Mouse (Mus musculus) kidney, embryonic 15.5 days (tissue): ENCODE measurements around the gene Zfp687. TPM values are rescaled to one million over a fixed set of nuclear protein-coding genes. Genes with fewer than 3 reads are reported as not detected.

Experiments used
- microRNA-seq: library from miRNA; unstranded; fragments of <30 nt; microRNA quantifications from one replicate; pipeline ENCODE4, GENCODE M21; 2016
- polyA plus RNA-seq: library from polyadenylated mRNA; unstranded; fragments of >200 nt; fragmentation: Nextera tagmentation; extraction: Ambion mirVana; gene quantifications from 2 replicates; pipeline ENCODE4 v1.2.1, GENCODE M21; 2015

Gene Zfp687
- polyA plus RNA-seq, 1 experiment from 2014 or later = 32.4 TPM

Small RNA genes within 50 kb of the gene (microRNA-seq; reads per million reads assigned to microRNA genes)
- gene Mir7013 = not detected

Other genes with a start within 250 kb of the Zfp687 start
- gene Cgn, start 229.0 kb downstream of the Zfp687 start, polyA plus RNA-seq = 17.0 and 18.3 TPM in 2 replicates
- 17.4 and 18.8 TPM in 2 replicates for gene Pogz, start 177.9 kb downstream of the Zfp687 start, polyA plus RNA-seq
- 340 and 342 TPM in 2 replicates for gene Psmb4, start 128.5 kb downstream of the Zfp687 start, polyA plus RNA-seq
- 60.6 and 62.4 TPM in 2 replicates for gene Selenbp1, start 82.4 kb downstream of the Zfp687 start, polyA plus RNA-seq
- 8.9 and 10.8 TPM in 2 replicates for gene Rfx5, start 61.4 kb downstream of the Zfp687 start, polyA plus RNA-seq
- gene Pi4kb, start 40.7 kb downstream of the Zfp687 start, polyA plus RNA-seq = 21.4 and 27.5 TPM in 2 replicates
- 248 and 271 TPM in 2 replicates for gene Psmd4, start 27.2 kb upstream of the Zfp687 start, polyA plus RNA-seq
- gene Pip5k1a, start 91.5 kb upstream of the Zfp687 start, polyA plus RNA-seq = 19.9 and 20.8 TPM in 2 replicates
- 168 and 184 TPM in 2 replicates for gene Vps72, start 95.6 kb upstream of the Zfp687 start, polyA plus RNA-seq
- 0.93 and 1.9 TPM in 2 replicates for gene Tmod4, start 109.0 kb upstream of the Zfp687 start, polyA plus RNA-seq
- 67.7 and 71.6 TPM in 2 replicates for gene Scnm1, start 118.6 kb upstream of the Zfp687 start, polyA plus RNA-seq
- gene Lysmd1, start 118.6 kb upstream of the Zfp687 start, polyA plus RNA-seq = 14.5 and 15.5 TPM in 2 replicates
- 2.7 and 2.9 TPM in 2 replicates for gene Tnfaip8l2, start 126.9 kb upstream of the Zfp687 start, polyA plus RNA-seq
- gene Sema6c, start 145.0 kb upstream of the Zfp687 start, polyA plus RNA-seq = 3.9 and 4.5 TPM in 2 replicates
- 10.0 and 10.6 TPM in 2 replicates for gene Gabpb2, start 202.5 kb upstream of the Zfp687 start, polyA plus RNA-seq
- 87.4 and 92.0 TPM in 2 replicates for gene Cdc42se1, start 213.3 kb upstream of the Zfp687 start, polyA plus RNA-seq
- gene Mllt11, start 216.7 kb upstream of the Zfp687 start, polyA plus RNA-seq = 12.9 and 16.0 TPM in 2 replicates
- gene Gm128, start 226.2 kb upstream of the Zfp687 start, polyA plus RNA-seq = 0.50 and 0.53 TPM in 2 replicates
- gene Bnipl, start 235.7 kb upstream of the Zfp687 start, polyA plus RNA-seq = 1.2 and 1.4 TPM in 2 replicates